Mouse (Mus musculus): ENCODE data around the gene Mrpl45.
"Not testable (repeated sequence)": the region's sequence is repeated elsewhere in the genome, so short reads cannot be mapped to it uniquely, and the experiment has no call there.

Gene Mrpl45

GRCm38 (mm10) chr11:97333896-97334295 lies 18.4 kb downstream of the Mrpl45 start:
- DNase-seq (ENCODE audit: low read depth, low spot score): no peak

- DNase-seq (ENCODE audit: low read depth, low spot score): no peak
Measured at GRCm38 (mm10) chr11:97334400-97334799, 18.9 kb downstream of the Mrpl45 start.

- no peak for DNase-seq (ENCODE audit: low read depth, low spot score)
Measured at GRCm38 (mm10) chr11:97336238-97336637, 20.7 kb downstream of the Mrpl45 start.

GRCm38 (mm10) chr11:97336751-97337345 lies 21.3 kb downstream of the Mrpl45 start:
- DNase-seq (ENCODE audit: low read depth, low spot score): no peak

- no peak for DNase-seq (ENCODE audit: low read depth, low spot score)
Measured at GRCm38 (mm10) chr11:97337363-97337762, 21.8 kb downstream of the Mrpl45 start.

- DNase-seq (ENCODE audit: low read depth, low spot score): no peak
Measured at GRCm38 (mm10) chr11:97338302-97338976, 22.9 kb downstream of the Mrpl45 start.

- DNase-seq (ENCODE audit: low read depth, low spot score): no peak
Measured at GRCm38 (mm10) chr11:97338977-97339315, 23.4 kb downstream of the Mrpl45 start.

- no peak for DNase-seq (ENCODE audit: low read depth, low spot score)
Measured at GRCm38 (mm10) chr11:97343175-97343574, 27.7 kb downstream of the Mrpl45 start.

- no peak for DNase-seq (ENCODE audit: low read depth, low spot score)
Measured at GRCm38 (mm10) chr11:97343619-97344018, 28.1 kb downstream of the Mrpl45 start.

GRCm38 (mm10) chr11:97345446-97345845 lies 29.9 kb downstream of the Mrpl45 start:
- DNase-seq (ENCODE audit: low read depth, low spot score): no peak

- no peak for DNase-seq (ENCODE audit: low read depth, low spot score)
Measured at GRCm38 (mm10) chr11:97346383-97346782, 30.9 kb downstream of the Mrpl45 start.

GRCm38 (mm10) chr11:97347291-97347690 lies 31.8 kb downstream of the Mrpl45 start:
- no peak for DNase-seq (ENCODE audit: low read depth, low spot score)

GRCm38 (mm10) chr11:97350035-97350434 lies 34.5 kb downstream of the Mrpl45 start:
- no peak for DNase-seq (ENCODE audit: low read depth, low spot score)

- no peak for DNase-seq (ENCODE audit: low read depth, low spot score)
Measured at GRCm38 (mm10) chr11:97352027-97352684, 36.6 kb downstream of the Mrpl45 start, which contains the start of gene Gpr179. Gene Gpr179 (minus strand): TSS chr11:97352077.

GRCm38 (mm10) chr11:97352935-97353597 lies 37.5 kb downstream of the Mrpl45 start:
- no peak for DNase-seq (ENCODE audit: low read depth, low spot score)

GRCm38 (mm10) chr11:97354646-97355045 lies 39.1 kb downstream of the Mrpl45 start:
- no peak for DNase-seq (ENCODE audit: low read depth, low spot score)

- DNase-seq (ENCODE audit: low read depth, low spot score): no peak
Measured at GRCm38 (mm10) chr11:97355247-97355646, 39.7 kb downstream of the Mrpl45 start.

GRCm38 (mm10) chr11:97357663-97358062 lies 42.1 kb downstream of the Mrpl45 start:
- DNase-seq (ENCODE audit: low read depth, low spot score): not testable (repeated sequence)

- peak; percentile 89 for DNase-seq (ENCODE audit: low read depth, low spot score)
Measured at GRCm38 (mm10) chr11:97361948-97362648, 46.6 kb downstream of the Mrpl45 start, which contains the start of gene Socs7. Gene Socs7 (plus strand): TSS chr11:97362551.

GRCm38 (mm10) chr11:97362649-97362942 lies 47.1 kb downstream of the Mrpl45 start:
- DNase-seq (ENCODE audit: low read depth, low spot score): no peak

GRCm38 (mm10) chr11:97362943-97363643 lies 47.6 kb downstream of the Mrpl45 start:
- no peak for DNase-seq (ENCODE audit: low read depth, low spot score)
